Mouse (Mus musculus) limb, embryonic 13.5 days (tissue): ENCODE measurements around the gene 1810030O07Rik. TPM values are rescaled to one million over a fixed set of nuclear protein-coding genes. Genes with fewer than 3 reads are reported as not detected.
"Not testable (repeated sequence)": the region's sequence is repeated elsewhere in the genome, so short reads cannot be mapped to it uniquely, and the experiment has no call there.

Source experiments
- ATAC-seq: fragments of 200-750 bp; cut with Nextera tagmentation; 2 replicates; pipeline ENCODE4 v1.8.0; 2017; ENCODE audit warnings: low read depth, moderate number of reproducible peaks, moderate TSS enrichment; ENCODE audit not compliant: low FRiP score
- H3K27ac ChIP-seq: fragments of 300-500 bp; sonication (generic); 2 replicates; pipeline ENCODE4 v1.5.1; 2015; ENCODE audit warnings: inconsistent platforms, mild to moderate bottlenecking, moderate library complexity
- H3K27me3 ChIP-seq: fragments of 300-500 bp; sonication (generic); 2 replicates; pipeline ENCODE4 v1.6.1; 2015; ENCODE audit warnings: mild to moderate bottlenecking, inconsistent platforms
- H3K36me3 ChIP-seq: fragments of 300-500 bp; sonication (generic); 2 replicates; pipeline ENCODE4 v1.6.1; 2015; ENCODE audit warnings: inconsistent platforms, mild to moderate bottlenecking, moderate library complexity
- H3K4me1 ChIP-seq: fragments of 300-500 bp; sonication (generic); 2 replicates; pipeline ENCODE4 v1.6.1; 2015; ENCODE audit warnings: inconsistent platforms
- H3K4me2 ChIP-seq: fragments of 300-500 bp; sonication (generic); replicated peaks from 2 replicates; pipeline ENCODE4 v1.6.1; 2015; ENCODE audit warnings: inconsistent platforms, mild to moderate bottlenecking, moderate library complexity
- H3K4me3 ChIP-seq: fragments of 300-500 bp; sonication (generic); 2 replicates; pipeline ENCODE4 v1.5.1; 2015; ENCODE audit warnings: moderate library complexity, mild to moderate bottlenecking, inconsistent platforms
- H3K9ac ChIP-seq: fragments of 300-500 bp; sonication (generic); 2 replicates; pipeline ENCODE4 v1.6.1; 2015; ENCODE audit warnings: mild to moderate bottlenecking, inconsistent platforms
- H3K9me3 ChIP-seq: fragments of 300-500 bp; sonication (generic); 2 replicates; pipeline ENCODE4 v1.6.1; 2016; ENCODE audit warnings: inconsistent platforms
- WGBS: fragments of 180-500 bp; shearing (Covaris S2); methylation state at CpG from one replicate; pipeline ENCODE4 v1.1.7; 2015; 5-methylcytosine and 5-hydroxymethylcytosine counted together
- polyA plus RNA-seq: library from polyadenylated mRNA; unstranded; fragments of >200 nt; fragmentation: Nextera tagmentation; extraction: Ambion mirVana; gene quantifications from 2 replicates; pipeline ENCODE4 v1.2.1, GENCODE M21; 2015

The 1810030O07Rik gene
- polyA plus RNA-seq = 37.6 and 38.1 TPM in 2 replicates

GRCm38 (mm10) chrX:12673054-12673775, at the start of gene 1810030O07Rik:
Gene 1810030O07Rik, minus strand, starts transcription at chrX:12673668.
- Histone ChIP-seq H3K27me3 (peaks cover 10% of the 10 kb centered on the region; the same call in 1 of the 2 replicates), H3K4me1 (peaks cover 2% of the 10 kb centered on the region; the same call in 1 of the 2 replicates), H3K36me3 (peaks cover 12% of the 10 kb centered on the region), H3K9me3 (no peaks in the 10 kb centered on the region), H3K4me2 (peak within 1 kb of the TSS; percentile 64), H3K9ac (peak within 1 kb of the TSS; percentile 78), H3K4me3 (peak within 1 kb of the TSS; percentile 67), H3K27ac (peak within 1 kb of the TSS; percentile 83)
- ATAC-seq = peak; percentile 99
- 8% methylated on average over 42 of the region's 42 CpGs for WGBS

- 89% methylated on average over 4 of the region's 4 CpGs for whole genome bisulfite sequencing
- Histone ChIP-seq H3K4me1 (no peaks in the 10 kb centered on the region), H3K9me3 (no peaks in the 10 kb centered on the region), H3K4me3 (no peak overlapping the region), H3K27me3 (no peaks in the 10 kb centered on the region), H3K9ac (no peak overlapping the region), H3K4me2 (no peak overlapping the region), H3K27ac (no peak overlapping the region), H3K36me3 (peaks cover 23% of the 10 kb centered on the region)
- ATAC-seq = no peak
These were observed 42.6 kb upstream of the 1810030O07Rik start for GRCm38 (mm10) chrX:12716036-12716435.

- H3K9me3 ChIP-seq = no peaks in the 10 kb centered on the region
- H3K9ac ChIP-seq = no peak overlapping the region
- WGBS = 94% methylated on average over 7 of the region's 7 CpGs
- H3K27me3 ChIP-seq = no peaks in the 10 kb centered on the region
- H3K4me1 ChIP-seq = no peaks in the 10 kb centered on the region
- no peak overlapping the region for H3K4me3 ChIP-seq
- H3K27ac ChIP-seq = no peak overlapping the region
- H3K4me2 ChIP-seq = no peak overlapping the region
- H3K36me3 ChIP-seq = peaks cover 23% of the 10 kb centered on the region
- ATAC-seq = no peak
These were observed 40.3 kb upstream of the 1810030O07Rik start for GRCm38 (mm10) chrX:12713796-12714195.

GRCm38 (mm10) chrX:12686910-12687309, 13.4 kb upstream of the 1810030O07Rik start:
- H3K4me2 ChIP-seq = no peak overlapping the region
- no peak overlapping the region for H3K9ac ChIP-seq
- peaks cover 19% of the 10 kb centered on the region for H3K36me3 ChIP-seq
- no peak overlapping the region for H3K27ac ChIP-seq
- no peaks in the 10 kb centered on the region for H3K4me1 ChIP-seq
- WGBS = 69% methylated on average over 8 of the region's 8 CpGs
- H3K27me3 ChIP-seq = no peaks in the 10 kb centered on the region
- no peak overlapping the region for H3K4me3 ChIP-seq
- no peak for ATAC-seq
- no peaks in the 10 kb centered on the region for H3K9me3 ChIP-seq

GRCm38 (mm10) chrX:12686071-12686470, 12.6 kb upstream of the 1810030O07Rik start:
- Histone ChIP-seq H3K4me1 (no peaks in the 10 kb centered on the region), H3K9ac (no peak overlapping the region), H3K9me3 (no peaks in the 10 kb centered on the region), H3K27ac (no peak overlapping the region), H3K4me3 (no peak overlapping the region), H3K4me2 (no peak overlapping the region), H3K36me3 (peaks cover 19% of the 10 kb centered on the region), H3K27me3 (no peaks in the 10 kb centered on the region)
- no peak for ATAC-seq

GRCm38 (mm10) chrX:12677396-12677795, 3.9 kb upstream of the 1810030O07Rik start:
- H3K4me2 ChIP-seq = no peak overlapping the region
- peaks cover 10% of the 10 kb centered on the region; the same call in 1 of the 2 replicates for H3K27me3 ChIP-seq
- H3K4me3 ChIP-seq = no peak overlapping the region
- no peak overlapping the region for H3K27ac ChIP-seq
- H3K9ac ChIP-seq = no peak overlapping the region
- WGBS = 25% methylated on average over 6 of the region's 6 CpGs
- peaks cover 11% of the 10 kb centered on the region; the same call in 1 of the 2 replicates for H3K36me3 ChIP-seq
- H3K9me3 ChIP-seq = no peaks in the 10 kb centered on the region
- H3K4me1 ChIP-seq = peaks cover 2% of the 10 kb centered on the region; the same call in 1 of the 2 replicates
- ATAC-seq = no peak

GRCm38 (mm10) chrX:12653879-12654278, 19.6 kb downstream of the 1810030O07Rik start:
- no peak overlapping the region for H3K9ac ChIP-seq
- H3K27me3 ChIP-seq = no peaks in the 10 kb centered on the region
- no peak overlapping the region for H3K4me2 ChIP-seq
- H3K27ac ChIP-seq = no peak overlapping the region
- no peaks in the 10 kb centered on the region for H3K9me3 ChIP-seq
- no peak overlapping the region for H3K4me3 ChIP-seq
- peaks cover 36% of the 10 kb centered on the region for H3K36me3 ChIP-seq
- WGBS = 71% methylated on average over 2 of the region's 2 CpGs
- H3K4me1 ChIP-seq = no peaks in the 10 kb centered on the region
- ATAC-seq = no peak

- Histone ChIP-seq H3K9ac (no peak overlapping the region), H3K9me3 (no peaks in the 10 kb centered on the region), H3K4me3 (no peak overlapping the region), H3K27ac (no peak overlapping the region), H3K4me1 (no peaks in the 10 kb centered on the region), H3K27me3 (no peaks in the 10 kb centered on the region), H3K4me2 (no peak overlapping the region), H3K36me3 (peaks cover 26% of the 10 kb centered on the region)
- WGBS = 94% methylated on average over 16 of the region's 16 CpGs
- ATAC-seq = no peak
These were observed 21.6 kb downstream of the 1810030O07Rik start for GRCm38 (mm10) chrX:12651906-12652305.

- no peak overlapping the region for H3K9ac ChIP-seq
- H3K27ac ChIP-seq = no peak overlapping the region
- H3K4me1 ChIP-seq = no peaks in the 10 kb centered on the region
- ATAC-seq = no peak
- no peaks in the 10 kb centered on the region for H3K9me3 ChIP-seq
- H3K27me3 ChIP-seq = no peaks in the 10 kb centered on the region
- H3K4me3 ChIP-seq = no peak overlapping the region
- WGBS = 65% methylated on average over 12 of the region's 12 CpGs
- H3K4me2 ChIP-seq = no peak overlapping the region
- H3K36me3 ChIP-seq = peaks cover 5% of the 10 kb centered on the region; the same call in 1 of the 2 replicates
These were observed 27.8 kb downstream of the 1810030O07Rik start for GRCm38 (mm10) chrX:12645531-12646304.

GRCm38 (mm10) chrX:12644976-12645375, 28.5 kb downstream of the 1810030O07Rik start:
- H3K4me1 ChIP-seq = no peaks in the 10 kb centered on the region
- peaks cover 1% of the 10 kb centered on the region; the same call in 1 of the 2 replicates for H3K36me3 ChIP-seq
- H3K27ac ChIP-seq = no peak overlapping the region
- no peaks in the 10 kb centered on the region for H3K27me3 ChIP-seq
- H3K9ac ChIP-seq = no peak overlapping the region
- ATAC-seq = no peak
- no peaks in the 10 kb centered on the region for H3K9me3 ChIP-seq
- H3K4me3 ChIP-seq = no peak overlapping the region
- H3K4me2 ChIP-seq = no peak overlapping the region
- WGBS = 63% methylated on average over 2 of the region's 2 CpGs

GRCm38 (mm10) chrX:12625131-12625530, 48.3 kb downstream of the 1810030O07Rik start:
- WGBS = 63% methylated on average over 3 of the region's 4 CpGs
- Histone ChIP-seq H3K4me3 (no peak overlapping the region), H3K4me2 (no peak overlapping the region), H3K36me3 (no peaks in the 10 kb centered on the region), H3K27ac (no peak overlapping the region), H3K27me3 (no peaks in the 10 kb centered on the region; the same call in 1 of the 2 replicates), H3K9ac (no peak overlapping the region), H3K9me3 (no peaks in the 10 kb centered on the region), H3K4me1 (no peaks in the 10 kb centered on the region)
- ATAC-seq = no peak

- not testable (repeated sequence) for H3K9me3 ChIP-seq, H3K4me3 ChIP-seq, H3K27ac ChIP-seq, H3K9ac ChIP-seq, H3K27me3 ChIP-seq, ATAC-seq, H3K4me2 ChIP-seq, H3K4me1 ChIP-seq
- whole genome bisulfite sequencing = 100% methylated on average over 1 of the region's 1 CpGs
- H3K36me3 ChIP-seq = peaks cover 18% of the 10 kb centered on the region
These were observed 61.1 kb downstream of the 1810030O07Rik start for GRCm38 (mm10) chrX:12612360-12612759.
